Mouse (Mus musculus): ENCODE data around the gene Polr2e. TPM values are rescaled to one million over a fixed set of nuclear protein-coding genes. Genes with fewer than 3 reads are reported as not detected.
"Not testable (repeated sequence)": the region's sequence is repeated elsewhere in the genome, so short reads cannot be mapped to it uniquely, and the experiment has no call there.

The Polr2e gene
- total and polyA plus RNA-seq, 3 experiments, result 105 to 194 (median 127) TPM

- Histone ChIP-seq H3K79me2 (replicated peaks; ENCODE audit: control insufficient read depth, extremely low read depth, insufficient read depth, poor library complexity, severe bottlenecking) (peaks cover 20% of the 10 kb centered on the region), H3K4me1 (ENCODE audit: control insufficient read depth in 1 of 2, insufficient read depth in 2 of 2) (peaks cover 6 to 24% of the 10 kb centered on the region in 2 experiments), H3K36me3 (replicated peaks in 1 of 2; ENCODE audit: control insufficient read depth in 1 of 2, insufficient read depth in 1 of 2, low read length in 1 of 2) (peaks cover 20 to 22% of the 10 kb centered on the region in 2 experiments)
- TF ChIP-seq TBP (conservative IDR thresholded peaks at IDR 0.05; ENCODE audit: low read depth, low read length), result peak; percentile 80
- H3K4me3 ChIP-seq (replicated peaks in 1 of 3; ENCODE audit: low read depth in 2 of 3, low read length in 2 of 3, poor library complexity in 1 of 3); H3K27me3 ChIP-seq (replicated peaks); H3K9ac ChIP-seq (ENCODE audit: insufficient read depth, low read depth); H3K4me2 ChIP-seq (ENCODE audit: insufficient read depth, low read depth, poor library complexity, severe bottlenecking); dilution Hi-C loops (cut with MboI; ENCODE audit: extremely low pct_ligation_motif_present, extremely low pct_unique_long_range_greater_than_20kb, low sequenced_read_pairs); H3K9me3 ChIP-seq (replicated peaks; ENCODE audit: low read length); H3K27ac ChIP-seq (ENCODE audit: insufficient read depth, low read depth); in situ Hi-C loops (cut with MboI; ENCODE audit: low pct_ligation_motif_present, low pct_unique_long_range_greater_than_20kb, low sequenced_read_pairs); DNase-seq (ENCODE audit: extremely low read depth): not testable (repeated sequence)
Measured at GRCm38 (mm10) chr10:80041409-80042060, 1.9 kb upstream of the Polr2e start.

DNA sequence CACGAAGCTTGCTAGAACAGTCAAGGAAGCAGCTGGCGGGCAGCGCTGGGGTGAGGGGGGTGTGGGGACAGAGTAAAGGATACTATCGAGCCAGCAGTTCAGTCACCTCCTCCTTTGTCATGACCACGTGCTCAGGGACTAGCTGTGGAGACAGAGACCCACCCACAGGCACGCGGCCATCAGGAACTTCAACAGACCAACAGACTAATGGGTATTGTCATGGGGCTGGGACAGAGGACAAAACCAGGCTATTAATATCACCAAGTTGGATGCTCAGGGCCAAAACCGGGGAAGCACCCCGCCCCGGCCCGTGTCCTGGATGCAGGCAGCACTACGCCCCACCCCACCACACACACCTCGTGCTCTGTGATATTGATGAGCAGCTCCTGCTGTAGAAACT, 2.8 kb downstream of the Polr2e start:
- DNase-seq (ENCODE audit: extremely low read depth), result no peak
- dilution Hi-C loops (cut with MboI; ENCODE audit: extremely low pct_ligation_motif_present, extremely low pct_unique_long_range_greater_than_20kb, low sequenced_read_pairs) (no loop called here), in situ Hi-C loops (cut with MboI; ENCODE audit: low pct_ligation_motif_present, low pct_unique_long_range_greater_than_20kb, low sequenced_read_pairs) (no loop called here)
- H3K27me3 ChIP-seq (replicated peaks), result no peaks in the 10 kb centered on the region
- no peak overlapping the region for H3K4me2 ChIP-seq (ENCODE audit: insufficient read depth, low read depth, poor library complexity, severe bottlenecking)
- H3K4me3 ChIP-seq (replicated peaks in 1 of 3; ENCODE audit: low read depth in 2 of 3, low read length in 2 of 3, poor library complexity in 1 of 3), result no peak overlapping the region
- TF ChIP-seq NRF1 (IDR thresholded peaks at IDR 0.05; ENCODE audit: low read depth, low read length), result no peak
- no peak for TF ChIP-seq ELF1 (IDR thresholded peaks at IDR 0.05; ENCODE audit: low read depth, low read length)
- TF ChIP-seq CTCF (conservative IDR thresholded peaks at IDR 0.05 in 1 of 2, IDR thresholded peaks at IDR 0.05 in 1 of 2; ENCODE audit: low read depth in 2 of 2, low read length in 2 of 2), result no peak
- TF ChIP-seq TBP (conservative IDR thresholded peaks at IDR 0.05; ENCODE audit: low read depth, low read length), result no peak
- TF ChIP-seq PAX5 (IDR thresholded peaks at IDR 0.05; ENCODE audit: low read length), result no peak
- H3K27ac ChIP-seq (ENCODE audit: insufficient read depth, low read depth), result no peak overlapping the region
- H3K4me1 ChIP-seq (ENCODE audit: control insufficient read depth in 1 of 2, insufficient read depth in 2 of 2), result peaks cover 22 to 56% of the 10 kb centered on the region in 2 experiments
- H3K9ac ChIP-seq (ENCODE audit: insufficient read depth, low read depth), result no peak overlapping the region
- peaks cover 20% of the 10 kb centered on the region for H3K79me2 ChIP-seq (replicated peaks; ENCODE audit: control insufficient read depth, extremely low read depth, insufficient read depth, poor library complexity, severe bottlenecking)
- H3K9me3 ChIP-seq (replicated peaks; ENCODE audit: low read length), result no peaks in the 10 kb centered on the region
- peaks cover 35 to 50% of the 10 kb centered on the region in 2 experiments for H3K36me3 ChIP-seq (replicated peaks in 1 of 2; ENCODE audit: control insufficient read depth in 1 of 2, insufficient read depth in 1 of 2, low read length in 1 of 2)

DNA sequence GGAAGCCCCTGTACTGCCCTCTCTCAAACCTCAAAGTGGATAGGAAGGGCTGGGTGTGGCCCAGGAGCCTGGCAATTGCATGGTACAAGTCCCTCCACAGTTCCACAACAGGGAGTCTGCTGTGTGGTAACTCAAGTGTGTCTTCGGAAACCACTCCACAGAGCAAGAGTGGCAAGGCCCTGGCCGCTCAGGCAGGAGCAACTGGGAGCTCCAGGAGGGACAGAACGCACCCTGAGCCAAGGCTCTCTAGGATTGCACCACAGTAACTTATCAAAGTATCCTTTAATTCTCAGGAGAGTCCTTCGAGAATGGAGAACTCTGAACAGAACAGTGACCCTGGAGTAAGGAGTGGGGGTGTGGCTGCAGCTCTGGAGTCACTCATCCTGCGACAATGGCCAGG, 3.9 kb downstream of the Polr2e start:
- Histone ChIP-seq H3K4me1 (ENCODE audit: control insufficient read depth in 1 of 2, insufficient read depth in 2 of 2) (peaks cover 32 to 68% of the 10 kb centered on the region in 2 experiments), H3K36me3 (replicated peaks in 1 of 2; ENCODE audit: control insufficient read depth in 1 of 2, insufficient read depth in 1 of 2, low read length in 1 of 2) (peaks cover 44 to 61% of the 10 kb centered on the region in 2 experiments), H3K27me3 (replicated peaks) (no peaks in the 10 kb centered on the region), H3K4me2 (ENCODE audit: insufficient read depth, low read depth, poor library complexity, severe bottlenecking) (no peak overlapping the region), H3K9ac (ENCODE audit: insufficient read depth, low read depth) (no peak overlapping the region), H3K27ac (ENCODE audit: insufficient read depth, low read depth) (no peak overlapping the region), H3K9me3 (replicated peaks; ENCODE audit: low read length) (no peaks in the 10 kb centered on the region), H3K79me2 (replicated peaks; ENCODE audit: control insufficient read depth, extremely low read depth, insufficient read depth, poor library complexity, severe bottlenecking) (peaks cover 20% of the 10 kb centered on the region), H3K4me3 (replicated peaks in 1 of 3; ENCODE audit: low read depth in 2 of 3, low read length in 2 of 3, poor library complexity in 1 of 3) (no peak overlapping the region)
- in situ Hi-C loops (cut with MboI; ENCODE audit: low pct_ligation_motif_present, low pct_unique_long_range_greater_than_20kb, low sequenced_read_pairs), result no loop called here
- TF ChIP-seq CHD1 (IDR thresholded peaks at IDR 0.05; ENCODE audit: low read depth, low read length) (no peak), POLR2AphosphoS2 (IDR thresholded peaks at IDR 0.05; ENCODE audit: low read depth, low read length) (no peak)
- dilution Hi-C loops (cut with MboI; ENCODE audit: extremely low pct_ligation_motif_present, extremely low pct_unique_long_range_greater_than_20kb, low sequenced_read_pairs), result no loop called here
- DNase-seq (ENCODE audit: extremely low read depth), result no peak
